Mouse (Mus musculus) embryonic facial prominence, embryonic 14.5 days (tissue): ENCODE data around the gene Rbck1. TPM values are rescaled to one million over a fixed set of nuclear protein-coding genes. Genes with fewer than 3 reads are reported as not detected.

ENCODE experiments used
- ATAC-seq: fragments of 200-750 bp; cut with Nextera tagmentation; 2 replicates; pipeline ENCODE4 v1.8.0; 2017; ENCODE audit warnings: low read depth, moderate number of reproducible peaks, moderate TSS enrichment
- DNase-seq: peaks from one replicate; pipeline ENCODE4 v3.0.0-alpha.2; 2015; ENCODE audit warnings: low spot score
- H3K27ac ChIP-seq: fragments of 300-500 bp; sonication (generic); replicated peaks from 2 replicates; pipeline ENCODE4 v1.5.1; 2014; ENCODE audit warnings: low read depth, mild to moderate bottlenecking, low read length, moderate library complexity
- H3K27me3 ChIP-seq: fragments of 300-500 bp; sonication (generic); replicated peaks from 2 replicates; pipeline ENCODE4 v1.6.1; 2014; ENCODE audit warnings: low read length; ENCODE audit not compliant: control insufficient read depth, insufficient read depth
- H3K36me3 ChIP-seq: fragments of 300-500 bp; sonication (generic); 2 replicates; pipeline ENCODE4 v1.6.1; 2014; ENCODE audit warnings: low read length, mixed read lengths; ENCODE audit not compliant: control insufficient read depth, insufficient read depth
- H3K4me1 ChIP-seq: fragments of 300-500 bp; sonication (generic); 2 replicates; pipeline ENCODE4 v1.6.1; 2014; ENCODE audit warnings: antibody characterized with exemption, low read length; ENCODE audit not compliant: control insufficient read depth, insufficient read depth
- H3K4me2 ChIP-seq: fragments of 300-500 bp; sonication (generic); 2 replicates; pipeline ENCODE4 v1.6.1; 2014; ENCODE audit warnings: low read depth, mild to moderate bottlenecking, low read length, moderate library complexity, mixed read lengths
- H3K4me3 ChIP-seq: fragments of 300-500 bp; sonication (generic); 2 replicates; pipeline ENCODE4 v1.5.1; 2014; ENCODE audit warnings: low read depth, mild to moderate bottlenecking, low read length
- H3K9ac ChIP-seq: fragments of 300-500 bp; sonication (generic); 2 replicates; pipeline ENCODE4 v1.6.1; 2014; ENCODE audit warnings: low read depth, mild to moderate bottlenecking, low read length, moderate library complexity, mixed read lengths
- H3K9me3 ChIP-seq: fragments of 300-500 bp; sonication (generic); 2 replicates; pipeline ENCODE4 v1.6.1; 2016; ENCODE audit warnings: low read length; ENCODE audit not compliant: control insufficient read depth
- WGBS: fragments of 180-500 bp; shearing (Covaris S2); extraction: QIAGEN DNeasy Blood & Tissue Kit; methylation state at CpG from one replicate; pipeline ENCODE4 v1.1.7; 2014; 5-methylcytosine and 5-hydroxymethylcytosine counted together
- polyA plus RNA-seq: library from polyadenylated mRNA; unstranded; fragments of >200 nt; fragmentation: Nextera tagmentation; extraction: Ambion mirVana; gene quantifications from 2 replicates; pipeline ENCODE4 v1.2.1, GENCODE M21; 2014

Gene Rbck1
- polyA plus RNA-seq, 1 experiment from 2014 or later: 79.5 TPM

- WGBS: 84% methylated on average over 3 of the region's 3 CpGs
- no peak for ATAC-seq
Observed at GRCm38 (mm10) chr2:152324842-152325241, 7.6 kb downstream of the Rbck1 start.

GRCm38 (mm10) chr2:152323971-152324370 is 8.5 kb downstream of the Rbck1 start:
- Histone ChIP-seq H3K4me3 (no peak overlapping the region), H3K36me3 (peaks cover 76% of the 10 kb centered on the region), H3K27me3 (no peaks in the 10 kb centered on the region), H3K27ac (no peak overlapping the region), H3K4me2 (no peak overlapping the region), H3K9me3 (no peaks in the 10 kb centered on the region), H3K9ac (no peak overlapping the region), H3K4me1 (no peaks in the 10 kb centered on the region)
- ATAC-seq: no peak
- WGBS: 95% methylated on average over 14 of the region's 14 CpGs
- DNase-seq: no peak

More at GRCm38 (mm10) chr2:152324842-152325241, 7.6 kb downstream of the Rbck1 start:
- no peak for DNase-seq
- Histone ChIP-seq H3K36me3 (peaks cover 82% of the 10 kb centered on the region), H3K27ac (no peak overlapping the region), H3K4me2 (no peak overlapping the region), H3K9ac (no peak overlapping the region), H3K4me1 (no peaks in the 10 kb centered on the region), H3K4me3 (no peak overlapping the region), H3K9me3 (no peaks in the 10 kb centered on the region), H3K27me3 (no peaks in the 10 kb centered on the region)

GRCm38 (mm10) chr2:152322198-152322597 is 10.3 kb downstream of the Rbck1 start:
- no peak overlapping the region for H3K4me3 ChIP-seq
- H3K36me3 ChIP-seq: peaks cover 78% of the 10 kb centered on the region
- H3K4me1 ChIP-seq: no peaks in the 10 kb centered on the region
- H3K9me3 ChIP-seq: no peaks in the 10 kb centered on the region
- H3K27ac ChIP-seq: no peak overlapping the region
- no peaks in the 10 kb centered on the region for H3K27me3 ChIP-seq
- ATAC-seq (no peak), DNase-seq (no peak)
- WGBS: 93% methylated on average over 6 of the region's 6 CpGs
- H3K9ac ChIP-seq: no peak overlapping the region
- H3K4me2 ChIP-seq: no peak overlapping the region

- Histone ChIP-seq H3K4me3 (no peak overlapping the region), H3K36me3 (peaks cover 76% of the 10 kb centered on the region), H3K27ac (no peak overlapping the region), H3K4me1 (no peaks in the 10 kb centered on the region), H3K4me2 (no peak overlapping the region), H3K27me3 (no peaks in the 10 kb centered on the region), H3K9me3 (no peaks in the 10 kb centered on the region), H3K9ac (no peak overlapping the region)
- WGBS: 87% methylated on average over 5 of the region's 5 CpGs
- DNase-seq (no peak), ATAC-seq (peak; percentile 23; the same call in 1 of the 2 replicates)
Observed at GRCm38 (mm10) chr2:152321558-152321957, 10.9 kb downstream of the Rbck1 start.

- H3K27ac ChIP-seq: no peak overlapping the region
- H3K4me1 ChIP-seq: no peaks in the 10 kb centered on the region
- WGBS: 89% methylated on average over 6 of the region's 6 CpGs
- no peak for DNase-seq
- H3K4me2 ChIP-seq: no peak overlapping the region
- no peak for ATAC-seq
- no peak overlapping the region for H3K4me3 ChIP-seq
- H3K9me3 ChIP-seq: no peaks in the 10 kb centered on the region
- H3K9ac ChIP-seq: no peak overlapping the region
- peaks cover 74% of the 10 kb centered on the region for H3K36me3 ChIP-seq
- H3K27me3 ChIP-seq: no peaks in the 10 kb centered on the region
Observed at GRCm38 (mm10) chr2:152317054-152317453, 15.4 kb downstream of the Rbck1 start.

- H3K4me3 ChIP-seq: no peak overlapping the region
- H3K27ac ChIP-seq: no peak overlapping the region
- H3K36me3 ChIP-seq: peaks cover 93% of the 10 kb centered on the region
- no peaks in the 10 kb centered on the region for H3K4me1 ChIP-seq
- H3K9ac ChIP-seq: no peak overlapping the region
- ATAC-seq (no peak), DNase-seq (no peak)
- H3K27me3 ChIP-seq: no peaks in the 10 kb centered on the region
- H3K4me2 ChIP-seq: no peak overlapping the region
- WGBS: 82% methylated on average over 6 of the region's 6 CpGs
- no peaks in the 10 kb centered on the region for H3K9me3 ChIP-seq
Observed at GRCm38 (mm10) chr2:152313926-152314325, 18.5 kb downstream of the Rbck1 start.

GRCm38 (mm10) chr2:152312996-152313395 is 19.5 kb downstream of the Rbck1 start:
- H3K36me3 ChIP-seq: peaks cover 93% of the 10 kb centered on the region
- H3K27me3 ChIP-seq: no peaks in the 10 kb centered on the region
- 73% methylated on average over 7 of the region's 7 CpGs for WGBS
- H3K4me1 ChIP-seq: no peaks in the 10 kb centered on the region
- no peak overlapping the region for H3K9ac ChIP-seq
- H3K4me3 ChIP-seq: no peak overlapping the region
- DNase-seq (peak; percentile 12), ATAC-seq (no peak)
- no peaks in the 10 kb centered on the region for H3K9me3 ChIP-seq
- H3K27ac ChIP-seq: no peak overlapping the region
- H3K4me2 ChIP-seq: no peak overlapping the region

- H3K9ac ChIP-seq: no peak overlapping the region
- H3K4me3 ChIP-seq: no peak overlapping the region
- DNase-seq: no peak
- no peak overlapping the region for H3K4me2 ChIP-seq
- H3K36me3 ChIP-seq: peaks cover 95% of the 10 kb centered on the region
- H3K4me1 ChIP-seq: no peaks in the 10 kb centered on the region
- no peak overlapping the region for H3K27ac ChIP-seq
- no peaks in the 10 kb centered on the region for H3K27me3 ChIP-seq
- H3K9me3 ChIP-seq: no peaks in the 10 kb centered on the region
- WGBS: 94% methylated on average over 3 of the region's 3 CpGs
- no peak for ATAC-seq
Observed at GRCm38 (mm10) chr2:152307186-152307585, 25.3 kb downstream of the Rbck1 start.

- no peak for DNase-seq
- Histone ChIP-seq H3K9ac (no peak overlapping the region), H3K36me3 (peaks cover 84% of the 10 kb centered on the region), H3K27ac (no peak overlapping the region), H3K9me3 (no peaks in the 10 kb centered on the region), H3K27me3 (no peaks in the 10 kb centered on the region), H3K4me3 (no peak overlapping the region), H3K4me1 (no peaks in the 10 kb centered on the region), H3K4me2 (no peak overlapping the region)
- 96% methylated on average over 6 of the region's 6 CpGs for WGBS
- no peak for ATAC-seq
Observed at GRCm38 (mm10) chr2:152305480-152305879, 27.0 kb downstream of the Rbck1 start.
